Mouse (Mus musculus) fibroblast of lung, adult 2 months (primary cell): ENCODE measurements around the gene Filip1l.

ENCODE experiments used
- DNase-seq: peaks from one replicate; pipeline ENCODE4 v3.0.0-alpha.2; 2011; ENCODE audit warnings: low read depth

The Filip1l gene

GRCm38 (mm10) chr16:57484043-57484795, 131.3 kb downstream of the Filip1l start:
- no peak for DNase-seq

- no peak for DNase-seq
These were observed 132.4 kb downstream of the Filip1l start for GRCm38 (mm10) chr16:57485265-57485664.

- DNase-seq, result no peak
These were observed 133.4 kb downstream of the Filip1l start for GRCm38 (mm10) chr16:57486266-57486665.

- DNase-seq, result no peak
These were observed 135.8 kb downstream of the Filip1l start for GRCm38 (mm10) chr16:57488661-57489060.

GRCm38 (mm10) chr16:57490691-57491090, 137.8 kb downstream of the Filip1l start:
- no peak for DNase-seq

GRCm38 (mm10) chr16:57491853-57492252, 139.0 kb downstream of the Filip1l start:
- DNase-seq, result no peak

GRCm38 (mm10) chr16:57495476-57496203, 142.7 kb downstream of the Filip1l start:
- DNase-seq, result no peak

- peak; percentile 48 for DNase-seq
These were observed 143.7 kb downstream of the Filip1l start for GRCm38 (mm10) chr16:57496437-57497173.

GRCm38 (mm10) chr16:57500851-57501250, 148.0 kb downstream of the Filip1l start:
- no peak for DNase-seq

GRCm38 (mm10) chr16:57502230-57502629, 149.3 kb downstream of the Filip1l start:
- DNase-seq, result no peak

GRCm38 (mm10) chr16:57502761-57503160, 149.9 kb downstream of the Filip1l start:
- no peak for DNase-seq

- no peak for DNase-seq
These were observed 151.8 kb downstream of the Filip1l start for GRCm38 (mm10) chr16:57504728-57505127.

- DNase-seq, result no peak
These were observed 153.2 kb downstream of the Filip1l start for GRCm38 (mm10) chr16:57506133-57506532.

- DNase-seq, result no peak
These were observed 155.5 kb downstream of the Filip1l start for GRCm38 (mm10) chr16:57508351-57508750.

- no peak for DNase-seq
These were observed 156.2 kb downstream of the Filip1l start for GRCm38 (mm10) chr16:57509099-57509498.

- no peak for DNase-seq
These were observed 160.7 kb downstream of the Filip1l start for GRCm38 (mm10) chr16:57513562-57513961.

- no peak for DNase-seq
These were observed 161.5 kb downstream of the Filip1l start for GRCm38 (mm10) chr16:57514371-57514770.

- DNase-seq, result no peak
These were observed 162.7 kb downstream of the Filip1l start for GRCm38 (mm10) chr16:57515636-57516035.

- no peak for DNase-seq
These were observed 172.2 kb downstream of the Filip1l start for GRCm38 (mm10) chr16:57525046-57525445.

GRCm38 (mm10) chr16:57525476-57525875, 172.6 kb downstream of the Filip1l start:
- no peak for DNase-seq

GRCm38 (mm10) chr16:57526893-57527292, 174.0 kb downstream of the Filip1l start:
- DNase-seq, result no peak

- no peak for DNase-seq
These were observed 175.6 kb downstream of the Filip1l start for GRCm38 (mm10) chr16:57528457-57528856.

- DNase-seq, result no peak
These were observed 177.7 kb downstream of the Filip1l start for GRCm38 (mm10) chr16:57530547-57530946.
